Mouse (Mus musculus) intestine, embryonic 15.5 days (tissue): Measurements from ENCODE around the gene Gm3336. TPM values are rescaled to one million over a fixed set of nuclear protein-coding genes. Genes with fewer than 3 reads are reported as not detected.
A peak's percentile ranks its signal among the peaks of the same experiment; 100 is the strongest.

Experiments
- ATAC-seq: fragments of 200-750 bp; cut with Nextera tagmentation; 2 replicates; pipeline ENCODE4 v1.8.0; 2017; ENCODE audit warnings: moderate TSS enrichment, moderate library complexity
- H3K27ac ChIP-seq: fragments of 300-500 bp; sonication (generic); 2 replicates; pipeline ENCODE4 v1.5.1; 2015; ENCODE audit warnings: mild to moderate bottlenecking, inconsistent platforms
- H3K27me3 ChIP-seq: fragments of 300-500 bp; sonication (generic); replicated peaks from 2 replicates; pipeline ENCODE4 v1.6.1; 2015; ENCODE audit warnings: inconsistent platforms
- H3K36me3 ChIP-seq: fragments of 300-500 bp; sonication (generic); 2 replicates; pipeline ENCODE4 v1.6.1; 2015; ENCODE audit warnings: inconsistent platforms
- H3K4me1 ChIP-seq: fragments of 300-500 bp; sonication (generic); replicated peaks from 2 replicates; pipeline ENCODE4 v1.6.1; 2015; ENCODE audit warnings: inconsistent platforms
- H3K4me2 ChIP-seq: fragments of 300-500 bp; sonication (generic); replicated peaks from 2 replicates; pipeline ENCODE4 v1.6.1; 2015; ENCODE audit warnings: mild to moderate bottlenecking, inconsistent platforms
- H3K4me3 ChIP-seq: fragments of 300-500 bp; sonication (generic); replicated peaks from 2 replicates; pipeline ENCODE4 v1.5.1; 2015; ENCODE audit warnings: inconsistent platforms
- H3K9ac ChIP-seq: fragments of 300-500 bp; sonication (generic); 2 replicates; pipeline ENCODE4 v1.6.1; 2015; ENCODE audit warnings: inconsistent platforms
- H3K9me3 ChIP-seq: fragments of 300-500 bp; sonication (generic); 2 replicates; pipeline ENCODE4 v1.6.1; 2016; ENCODE audit warnings: inconsistent platforms
- WGBS: fragments of 180-500 bp; shearing (Covaris S2); methylation state at CpG from one replicate; pipeline ENCODE4 v1.1.7; 2015; 5-methylcytosine and 5-hydroxymethylcytosine counted together
- polyA plus RNA-seq: library from polyadenylated mRNA; unstranded; fragments of >200 nt; fragmentation: Nextera tagmentation; extraction: Ambion mirVana; gene quantifications from 2 replicates; pipeline ENCODE4 v1.2.1, GENCODE M21; 2015

Gm3336 gene
- polyA plus RNA-seq, 1 experiment from 2014 or later, result 2.1 TPM

DNA sequence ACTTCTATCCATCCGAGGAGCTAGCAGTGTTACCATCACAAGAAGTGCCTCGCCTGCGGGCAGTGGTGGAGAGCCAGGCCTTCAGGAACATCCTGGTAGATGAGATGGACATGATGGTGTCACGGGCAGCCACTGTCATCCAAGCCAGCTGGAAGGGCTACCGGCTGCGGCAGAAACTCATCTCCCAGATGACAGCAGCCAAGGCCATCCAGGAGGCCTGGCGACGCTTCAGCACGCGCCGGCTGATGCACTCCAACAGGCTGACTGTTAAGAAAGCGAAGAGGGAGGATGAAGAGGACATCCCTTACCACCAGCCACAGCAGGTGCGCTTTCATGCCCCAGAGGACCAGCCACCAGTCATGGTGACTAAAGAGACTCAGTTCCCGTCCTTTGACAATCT is 10.1 kb upstream of the Gm3336 start:
- H3K4me2 ChIP-seq, result no peak overlapping the region
- ATAC-seq, result no peak

DNA sequence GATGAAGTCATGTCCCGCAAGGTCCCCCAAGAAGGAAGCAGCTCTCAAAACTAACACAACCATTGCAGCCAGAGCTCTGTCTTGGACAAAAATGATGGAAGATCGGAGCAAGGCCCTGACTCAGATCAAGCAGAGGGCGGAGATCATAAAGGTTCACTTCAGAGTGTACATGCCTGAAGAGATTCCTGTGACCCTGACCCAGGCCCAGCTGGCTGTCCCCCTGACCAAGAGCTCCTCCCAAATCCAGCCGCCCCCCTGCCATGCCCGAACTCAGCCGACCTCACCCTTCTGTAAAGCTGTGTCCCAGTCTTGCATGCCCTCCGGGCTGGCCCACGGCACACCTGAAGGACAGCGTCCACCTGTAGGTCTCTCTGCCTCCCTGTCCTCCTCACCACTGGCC is 8.5 kb upstream of the Gm3336 start:
- WGBS, result 90% methylated on average over 9 of the region's 9 CpGs
- no peak overlapping the region for H3K4me2 ChIP-seq
- H3K9me3 ChIP-seq, result no peaks in the 10 kb centered on the region
- no peak overlapping the region for H3K4me3 ChIP-seq
- H3K27ac ChIP-seq, result no peak overlapping the region
- no peak overlapping the region for H3K9ac ChIP-seq
- H3K36me3 ChIP-seq, result no peaks in the 10 kb centered on the region
- no peaks in the 10 kb centered on the region for H3K4me1 ChIP-seq
- ATAC-seq, result no peak
- H3K27me3 ChIP-seq, result no peaks in the 10 kb centered on the region

More for the DNA sequence above, 10.1 kb upstream of the Gm3336 start:
- Histone ChIP-seq H3K27ac (no peak overlapping the region), H3K27me3 (no peaks in the 10 kb centered on the region), H3K4me1 (no peaks in the 10 kb centered on the region), H3K9me3 (no peaks in the 10 kb centered on the region), H3K9ac (no peak overlapping the region), H3K36me3 (0 out of 2 replicates have a peak, but pooled peaks cover 3% of the 10 kb centered on the region), H3K4me3 (no peak overlapping the region)
- 89% methylated on average over 14 of the region's 14 CpGs for WGBS

DNA sequence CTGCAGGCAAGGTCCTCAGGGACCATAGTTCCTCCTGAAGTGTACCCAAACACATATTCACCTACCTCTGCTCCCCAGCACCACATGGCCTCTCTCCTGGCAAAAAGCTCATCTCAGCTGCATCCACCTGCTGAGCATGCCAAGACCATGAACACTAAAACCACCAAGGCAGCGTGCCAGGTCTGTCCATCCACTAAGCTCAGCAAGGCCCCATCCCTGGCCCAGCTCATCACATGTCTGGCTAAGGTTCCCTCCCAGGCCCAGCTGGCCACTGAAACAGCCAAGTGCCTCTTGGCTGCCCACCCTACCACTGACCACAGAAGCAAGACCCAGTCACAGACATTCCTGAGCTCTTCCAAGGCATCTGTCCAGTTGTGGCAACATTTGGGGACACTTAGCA is 8.0 kb upstream of the Gm3336 start:
- ATAC-seq, result no peak
- no peak overlapping the region for H3K4me2 ChIP-seq
- WGBS, result 85% methylated on average over 1 of the region's 1 CpGs
- no peaks in the 10 kb centered on the region for H3K9me3 ChIP-seq
- no peak overlapping the region for H3K27ac ChIP-seq
- no peaks in the 10 kb centered on the region for H3K4me1 ChIP-seq
- no peaks in the 10 kb centered on the region for H3K36me3 ChIP-seq
- H3K9ac ChIP-seq, result no peak overlapping the region
- H3K27me3 ChIP-seq, result no peaks in the 10 kb centered on the region
- H3K4me3 ChIP-seq, result no peak overlapping the region

DNA sequence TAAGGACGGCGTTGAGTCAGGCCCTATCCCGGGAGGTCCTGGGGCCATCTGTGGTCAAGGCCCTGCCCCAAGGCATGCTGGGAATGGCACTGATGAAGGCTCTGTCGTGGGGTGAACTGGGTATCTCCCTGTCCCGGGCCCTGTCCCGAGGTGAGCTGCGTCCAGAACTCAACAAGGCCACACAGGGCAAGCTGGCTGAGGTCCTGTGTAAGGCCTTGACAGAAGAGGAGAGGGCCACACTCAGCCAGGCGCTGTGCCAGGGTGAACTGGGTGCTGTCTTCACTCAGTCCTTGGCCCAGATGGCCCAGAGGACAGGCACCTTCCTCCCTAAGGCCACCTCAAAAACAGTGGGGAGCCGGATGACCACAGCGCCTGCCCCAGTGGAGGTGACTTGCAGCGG is 7.3 kb upstream of the Gm3336 start:
- Histone ChIP-seq H3K27me3 (no peaks in the 10 kb centered on the region), H3K4me2 (no peak overlapping the region), H3K4me3 (no peak overlapping the region), H3K27ac (no peak overlapping the region), H3K4me1 (no peaks in the 10 kb centered on the region), H3K9ac (no peak overlapping the region), H3K9me3 (no peaks in the 10 kb centered on the region), H3K36me3 (no peaks in the 10 kb centered on the region)
- whole genome bisulfite sequencing, result 86% methylated on average over 11 of the region's 11 CpGs
- no peak for ATAC-seq

DNA sequence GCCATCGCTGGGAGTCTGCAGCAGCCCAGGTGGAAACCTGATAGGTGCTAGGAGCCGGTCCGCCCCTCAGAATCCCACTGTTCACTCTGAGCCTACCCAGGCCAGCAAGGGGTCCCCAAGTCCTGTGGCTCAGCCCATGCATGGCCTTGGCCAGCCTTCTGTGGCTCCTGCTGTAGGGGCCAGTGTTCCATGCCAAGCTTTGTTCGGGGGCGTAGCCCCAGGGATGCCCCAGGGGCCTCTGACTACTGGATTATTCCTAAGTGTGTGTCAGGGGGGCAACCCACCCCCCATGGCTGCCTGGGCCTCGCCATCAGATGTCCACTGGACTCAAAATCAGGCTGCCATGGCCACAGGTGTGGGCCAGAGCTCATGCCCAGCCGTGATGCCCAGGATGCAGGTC is 4.4 kb upstream of the Gm3336 start:
- H3K27me3 ChIP-seq, result no peaks in the 10 kb centered on the region
- no peaks in the 10 kb centered on the region for H3K36me3 ChIP-seq
- ATAC-seq, result no peak
- WGBS, result 73% methylated on average over 7 of the region's 7 CpGs
- no peak overlapping the region for H3K27ac ChIP-seq
- no peaks in the 10 kb centered on the region for H3K4me1 ChIP-seq
- no peak overlapping the region for H3K4me2 ChIP-seq
- no peak overlapping the region for H3K4me3 ChIP-seq
- H3K9ac ChIP-seq, result no peak overlapping the region
- H3K9me3 ChIP-seq, result no peaks in the 10 kb centered on the region

DNA sequence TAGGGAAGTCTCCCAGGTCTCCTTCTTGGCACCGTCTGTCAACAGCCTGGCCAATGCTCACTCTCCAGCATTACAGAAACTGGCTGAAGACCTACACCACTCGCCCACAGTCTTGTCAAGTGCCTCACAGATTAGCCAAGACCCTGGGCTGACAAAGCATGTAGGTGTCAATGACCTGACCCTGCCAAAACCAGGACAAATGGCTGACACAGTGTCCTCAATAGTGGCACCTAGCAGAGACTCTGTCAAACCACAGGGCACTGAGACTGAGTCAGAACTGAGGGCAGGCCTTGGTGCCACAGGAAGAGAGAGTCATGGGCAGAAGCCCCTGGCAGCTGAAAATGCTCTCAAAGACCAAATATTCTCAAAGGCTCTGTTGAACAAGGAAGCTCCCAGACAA is 3.3 kb upstream of the Gm3336 start:
- Histone ChIP-seq H3K36me3 (no peaks in the 10 kb centered on the region), H3K9ac (no peak overlapping the region), H3K4me3 (no peak overlapping the region), H3K27me3 (no peaks in the 10 kb centered on the region), H3K27ac (no peak overlapping the region), H3K4me1 (no peaks in the 10 kb centered on the region; the same call in 1 of the 2 replicates), H3K4me2 (no peak overlapping the region), H3K9me3 (no peaks in the 10 kb centered on the region)
- WGBS, result 42% methylated on average over 2 of the region's 2 CpGs
- no peak for ATAC-seq

DNA sequence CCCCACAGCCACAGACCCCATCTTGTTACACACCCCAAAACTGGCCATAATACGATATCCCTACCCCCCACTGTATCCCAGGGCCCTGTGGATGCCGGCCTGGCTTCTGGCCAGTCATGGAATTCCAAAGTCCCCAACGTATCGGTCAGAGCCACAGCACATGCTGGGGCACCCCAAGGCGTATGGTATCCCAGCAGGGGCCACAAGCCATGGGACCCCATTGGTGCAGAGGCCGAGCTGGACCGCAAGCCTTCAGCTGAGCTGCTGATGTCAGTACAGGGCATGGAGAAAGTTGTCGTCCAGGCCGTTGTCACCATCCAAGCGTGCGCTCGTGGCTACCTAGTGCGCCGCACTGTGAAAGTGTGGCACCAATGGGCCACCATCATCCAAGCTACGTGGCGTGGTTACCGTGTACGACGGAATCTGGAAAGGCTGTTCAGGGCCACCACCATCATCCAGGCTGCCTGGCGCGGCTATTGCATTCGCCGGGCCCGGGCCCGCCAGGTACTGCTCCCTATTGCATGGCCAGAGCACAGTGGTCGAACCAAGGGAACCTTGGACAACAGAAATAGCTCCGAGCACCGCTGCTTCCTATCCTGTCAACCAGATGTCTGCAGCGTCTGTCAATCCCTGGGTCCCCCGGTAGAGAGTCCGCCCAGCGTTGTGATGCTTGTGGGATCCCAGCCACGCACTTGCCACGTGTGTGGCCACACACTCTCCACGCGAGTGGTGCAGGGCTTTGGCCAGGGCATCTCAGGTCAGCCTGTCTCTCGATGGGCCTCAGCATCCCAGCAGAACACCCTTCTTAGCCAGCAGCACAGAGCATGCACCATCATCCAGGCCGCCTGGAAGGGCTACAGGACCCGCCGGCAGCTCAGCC is 1.6 kb upstream of the Gm3336 start:
- no peaks in the 10 kb centered on the region; the same call in 1 of the 2 replicates for H3K4me1 ChIP-seq
- H3K9me3 ChIP-seq, result no peaks in the 10 kb centered on the region
- no peak for ATAC-seq
- no peak overlapping the region for H3K9ac ChIP-seq
- H3K27me3 ChIP-seq, result no peaks in the 10 kb centered on the region
- H3K27ac ChIP-seq, result no peak overlapping the region
- H3K36me3 ChIP-seq, result no peaks in the 10 kb centered on the region
- H3K4me2 ChIP-seq, result no peak overlapping the region
- H3K4me3 ChIP-seq, result no peak overlapping the region
- 83% methylated on average over 40 of the region's 40 CpGs for WGBS

DNA sequence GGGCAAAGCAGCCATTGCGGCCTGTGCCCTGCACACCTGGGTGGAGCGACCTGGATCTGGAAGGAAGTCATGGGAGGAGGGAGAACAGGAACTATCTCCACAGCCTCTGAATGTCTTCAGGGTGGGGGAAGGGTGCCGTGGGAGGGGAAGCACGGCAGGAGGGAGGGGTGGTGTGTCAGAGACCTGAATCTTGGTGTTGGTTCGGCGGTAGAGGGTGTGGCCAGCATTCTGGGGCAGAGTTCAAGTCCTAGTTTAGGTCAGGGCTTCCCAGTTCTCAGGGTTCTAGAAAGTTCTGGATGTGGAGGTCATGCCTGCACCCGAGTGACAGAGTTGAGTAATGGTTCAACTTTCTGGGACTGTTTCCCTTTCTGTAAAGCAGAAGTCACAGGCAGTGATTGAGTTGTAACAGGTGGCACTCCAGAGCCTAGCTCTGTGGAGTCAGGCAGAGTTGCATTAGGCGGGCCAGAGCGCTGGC is 1.5 kb downstream of the Gm3336 start:
- Histone ChIP-seq H3K4me1 (peaks cover 3% of the 10 kb centered on the region; the same call in 1 of the 2 replicates), H3K9me3 (no peaks in the 10 kb centered on the region), H3K9ac (no peak overlapping the region), H3K27ac (no peak overlapping the region), H3K4me3 (no peak overlapping the region), H3K4me2 (no peak overlapping the region), H3K27me3 (no peaks in the 10 kb centered on the region), H3K36me3 (no peaks in the 10 kb centered on the region)
- peak; percentile 21; the same call in 1 of the 2 replicates for ATAC-seq
- WGBS, result 48% methylated on average over 9 of the region's 9 CpGs

DNA sequence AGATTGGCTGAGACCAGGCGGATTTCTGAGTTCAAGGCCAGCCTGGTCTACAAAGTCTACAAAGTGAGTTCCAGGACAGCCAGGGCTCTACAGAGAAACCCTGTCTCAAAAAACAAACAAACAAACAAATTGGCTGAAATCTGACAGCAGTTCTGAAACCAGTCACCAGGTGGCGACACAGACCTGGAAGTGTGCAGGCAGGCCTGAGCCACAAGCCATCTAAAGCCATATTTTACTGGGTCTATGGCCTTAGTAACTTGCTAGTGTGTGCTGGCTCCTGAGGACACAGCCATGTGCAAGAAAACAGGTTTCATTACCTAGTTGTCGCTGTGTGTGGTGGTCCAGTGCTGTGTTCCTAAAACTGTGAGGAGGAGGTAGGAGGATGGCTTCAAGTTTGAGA is 2.4 kb downstream of the Gm3336 start:
- Histone ChIP-seq H3K9me3 (no peaks in the 10 kb centered on the region), H3K4me3 (no peak overlapping the region), H3K36me3 (no peaks in the 10 kb centered on the region), H3K4me2 (no peak overlapping the region), H3K9ac (no peak overlapping the region), H3K27ac (no peak overlapping the region), H3K27me3 (no peaks in the 10 kb centered on the region), H3K4me1 (peaks cover 3% of the 10 kb centered on the region; the same call in 1 of the 2 replicates)
- 2% methylated on average over 3 of the region's 3 CpGs for WGBS
- no peak for ATAC-seq

DNA sequence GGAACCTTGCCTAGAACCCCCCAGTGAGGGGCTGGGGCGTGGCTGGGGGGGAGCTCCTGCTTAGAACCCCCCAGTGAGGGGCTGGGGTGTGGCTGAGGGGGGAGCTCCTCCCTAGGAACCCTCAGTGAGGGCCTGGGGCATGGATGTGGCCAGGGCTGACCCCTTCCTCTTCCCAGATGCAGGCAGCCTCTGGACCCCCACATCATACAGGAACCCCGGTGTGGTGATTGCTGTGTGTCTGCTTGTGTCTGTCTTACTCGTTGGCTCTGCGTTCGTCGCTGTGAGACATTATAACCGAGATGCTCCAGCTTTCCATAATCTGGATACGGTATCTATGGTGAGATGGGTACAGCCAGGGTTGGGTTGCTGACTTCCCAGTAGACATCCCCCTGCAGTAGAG is 3.3 kb downstream of the Gm3336 start:
- H3K4me3 ChIP-seq, result no peak overlapping the region
- no peak overlapping the region for H3K4me2 ChIP-seq
- H3K27ac ChIP-seq, result no peak overlapping the region
- H3K36me3 ChIP-seq, result no peaks in the 10 kb centered on the region
- peaks cover 3% of the 10 kb centered on the region; the same call in 1 of the 2 replicates for H3K4me1 ChIP-seq
- H3K9me3 ChIP-seq, result no peaks in the 10 kb centered on the region
- no peak overlapping the region for H3K9ac ChIP-seq
- 0 out of 2 replicates have a peak, but pooled peaks cover 4% of the 10 kb centered on the region for H3K27me3 ChIP-seq
- ATAC-seq, result no peak
- WGBS, result 86% methylated on average over 8 of the region's 8 CpGs

DNA sequence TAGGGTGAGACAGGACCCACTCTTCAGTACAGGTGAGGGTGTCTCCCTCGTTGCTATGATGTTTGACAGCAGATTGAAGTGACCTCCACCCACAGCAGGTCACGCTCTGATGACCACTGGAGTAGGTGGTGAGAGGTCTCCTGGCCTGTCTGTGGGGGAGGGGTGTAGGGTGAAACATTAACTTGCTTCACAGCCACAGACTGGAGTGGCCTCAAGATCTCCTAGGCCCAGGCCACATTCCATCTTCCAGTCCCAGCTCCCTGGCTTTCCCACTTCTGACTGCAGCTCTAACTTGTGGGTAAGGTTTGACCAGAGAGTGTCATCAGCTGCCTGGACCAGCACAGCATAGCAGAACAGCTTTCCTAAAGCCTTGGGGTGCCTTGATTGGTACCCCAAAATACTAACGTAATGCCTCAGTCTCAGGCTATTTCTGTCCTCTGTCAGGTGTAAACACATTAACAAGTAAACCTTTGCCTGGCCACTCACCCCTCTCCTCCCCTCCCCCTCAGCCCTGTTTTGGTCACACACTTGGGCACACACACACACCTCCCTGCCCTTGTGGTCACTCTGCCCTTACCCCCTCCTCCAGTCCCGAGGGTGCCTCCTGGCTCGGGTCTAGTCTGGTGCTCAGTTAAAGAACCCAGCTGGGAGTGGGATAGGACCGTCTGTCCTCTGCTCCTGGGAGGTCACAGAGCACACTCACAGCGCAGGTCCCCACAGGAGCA is 5.3 kb downstream of the Gm3336 start, which contains the start of gene Pde4c:
Gene Pde4c, plus strand, starts transcription at position 235 of the 725 bp plus-strand sequence.
- Histone ChIP-seq H3K36me3 (no peaks in the 10 kb centered on the region), H3K9ac (no peak within 1 kb of the TSS), H3K9me3 (no peaks in the 10 kb centered on the region), H3K4me1 (peaks cover 3% of the 10 kb centered on the region; the same call in 1 of the 2 replicates), H3K4me3 (no peak within 1 kb of the TSS), H3K27ac (0 out of 2 replicates have a peak within 1 kb of the TSS, but pooled peaks have one; percentile 17), H3K4me2 (no peak within 1 kb of the TSS), H3K27me3 (0 out of 2 replicates have a peak, but pooled peaks cover 10% of the 10 kb centered on the region)
- 50% methylated on average over 7 of the region's 7 CpGs for WGBS
- peak; percentile 61 for ATAC-seq

DNA sequence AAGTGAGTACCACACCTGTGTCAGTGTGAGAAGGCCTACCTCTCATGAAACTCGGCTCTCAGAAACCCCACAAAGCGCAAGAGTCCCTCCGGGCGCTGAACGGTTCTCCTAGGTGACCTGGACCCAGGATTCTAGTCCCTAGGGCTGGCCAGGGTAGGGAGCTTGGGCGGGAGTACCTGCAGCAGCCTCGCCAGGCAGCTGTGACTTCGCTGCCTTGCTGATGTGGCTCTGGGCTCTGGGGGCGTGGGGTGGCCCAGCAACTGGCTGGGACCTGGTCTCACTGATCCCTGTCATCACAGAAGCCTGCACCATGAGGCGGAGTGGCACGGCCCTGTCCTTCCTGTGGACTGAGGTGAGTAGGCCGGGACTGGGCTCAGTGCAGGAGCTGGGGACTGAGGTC is 5.9 kb downstream of the Gm3336 start:
- no peak overlapping the region for H3K4me2 ChIP-seq

More for the DNA sequence above, 5.9 kb downstream of the Gm3336 start:
- Histone ChIP-seq H3K4me1 (peaks cover 3% of the 10 kb centered on the region; the same call in 1 of the 2 replicates), H3K4me3 (no peak overlapping the region), H3K9me3 (no peaks in the 10 kb centered on the region), H3K27ac (no peak overlapping the region), H3K9ac (no peak overlapping the region), H3K27me3 (0 out of 2 replicates have a peak, but pooled peaks cover 10% of the 10 kb centered on the region), H3K36me3 (no peaks in the 10 kb centered on the region)
- no peak for ATAC-seq
- WGBS, result 73% methylated on average over 12 of the region's 12 CpGs
